Mouse (Mus musculus) heart, postnatal 14 days (tissue): ENCODE results near the gene Golga2. TPM values are rescaled to one million over a fixed set of nuclear protein-coding genes. Genes with fewer than 3 reads are reported as not detected.
A peak's percentile ranks its signal among the peaks of the same experiment; 100 is the strongest.

Experiments
- DNase-seq, 2 experiments: peaks; one replicate each; pipeline ENCODE4 v3.0.0; 2021 to 2022
- intact Hi-C: fragments of 180-260 bp; cut with DNase I; formaldehyde crosslinking; loops from one replicate; pipeline ENCODE4 v1.15.1; 2025
- total RNA-seq, 2 experiments: library from RNA; stranded (reverse); gene quantifications; 2 replicates each; pipeline ENCODE4 v1.2.3; 2021

Golga2 gene
- total RNA-seq, 2 experiments from 2014 or later: 67.9 to 70.5 TPM

GRCm38 (mm10) chr2:32312318-32312964 is 25.3 kb downstream of the Golga2 start:
- peak; percentile 79 to 84 for DNase-seq

GRCm38 (mm10) chr2:32314831-32315230 is 27.6 kb downstream of the Golga2 start:
- no peak for DNase-seq
- intact Hi-C loops: no loop called here

More at GRCm38 (mm10) chr2:32312318-32312964, 25.3 kb downstream of the Golga2 start:
- intact Hi-C loops: no loop called here

DNA sequence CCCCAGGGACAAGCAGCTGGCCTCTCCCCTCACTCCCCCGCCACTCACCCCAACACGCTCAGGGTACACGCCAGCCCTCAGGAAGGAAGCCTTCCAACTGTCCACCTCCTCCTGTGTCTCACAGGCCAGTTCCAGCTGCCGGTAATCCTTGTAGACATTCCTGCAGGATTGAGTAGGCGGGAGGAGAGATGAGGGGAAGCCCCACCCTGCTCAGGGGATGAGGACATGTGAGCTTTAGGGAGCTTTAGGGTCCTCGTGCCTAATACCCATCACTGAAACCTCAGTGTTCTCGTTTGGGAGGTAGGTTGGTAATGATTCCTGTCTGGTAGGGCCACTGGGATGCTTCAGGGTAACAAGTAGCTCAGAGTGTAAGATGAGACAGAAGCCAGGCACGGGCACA is 28.6 kb downstream of the Golga2 start:
- intact Hi-C loops: no loop called here

GRCm38 (mm10) chr2:32316887-32317656 is 29.9 kb downstream of the Golga2 start:
- DNase-seq: no peak
- intact Hi-C loops: no loop called here

More for the DNA sequence above, 28.6 kb downstream of the Golga2 start:
- peak; percentile 50 to 54 for DNase-seq

DNA sequence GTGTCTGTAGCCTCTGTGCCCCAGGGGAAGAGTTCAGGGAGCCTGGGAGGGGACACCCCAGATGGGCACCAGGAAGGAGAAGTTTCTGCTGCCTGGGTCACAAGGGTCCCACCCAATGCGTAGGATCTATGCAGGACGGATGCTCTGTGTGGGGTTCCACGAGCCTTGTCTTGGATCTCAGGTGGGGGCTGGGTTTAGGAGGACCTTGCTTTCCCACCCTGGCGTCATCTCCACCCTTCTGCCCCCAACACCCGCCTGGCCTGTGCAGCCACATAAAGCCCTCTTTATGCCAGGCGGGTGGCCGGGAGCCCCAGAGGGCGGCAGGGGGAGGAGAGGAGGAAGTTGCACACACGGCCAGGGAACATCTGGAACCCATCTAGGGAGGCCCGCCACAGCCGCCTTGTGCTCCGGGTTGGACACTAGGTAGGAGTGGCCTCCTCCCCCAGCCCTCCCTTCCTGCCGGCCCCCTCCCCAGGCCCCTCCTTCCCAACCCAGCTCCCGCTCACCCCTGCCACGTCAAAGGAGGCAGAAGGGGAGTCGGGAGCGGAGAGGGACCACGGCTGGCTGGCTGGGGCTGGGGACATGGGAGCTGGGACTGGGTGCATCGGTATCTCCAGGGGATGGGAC is 30.7 kb downstream of the Golga2 start:
- intact Hi-C loops: no loop called here
- peak; percentile 75 to 80 for DNase-seq

- intact Hi-C loops: no loop called here
- DNase-seq: no peak
Observed at GRCm38 (mm10) chr2:32318709-32319585, 31.8 kb downstream of the Golga2 start.

- intact Hi-C loops: no loop called here
- peak; percentile 59 to 63 for DNase-seq
Observed at GRCm38 (mm10) chr2:32319586-32320580, 32.7 kb downstream of the Golga2 start.

- intact Hi-C loops: no loop called here
- DNase-seq: no peak
Observed at GRCm38 (mm10) chr2:32320721-32321120, 33.5 kb downstream of the Golga2 start.

DNA sequence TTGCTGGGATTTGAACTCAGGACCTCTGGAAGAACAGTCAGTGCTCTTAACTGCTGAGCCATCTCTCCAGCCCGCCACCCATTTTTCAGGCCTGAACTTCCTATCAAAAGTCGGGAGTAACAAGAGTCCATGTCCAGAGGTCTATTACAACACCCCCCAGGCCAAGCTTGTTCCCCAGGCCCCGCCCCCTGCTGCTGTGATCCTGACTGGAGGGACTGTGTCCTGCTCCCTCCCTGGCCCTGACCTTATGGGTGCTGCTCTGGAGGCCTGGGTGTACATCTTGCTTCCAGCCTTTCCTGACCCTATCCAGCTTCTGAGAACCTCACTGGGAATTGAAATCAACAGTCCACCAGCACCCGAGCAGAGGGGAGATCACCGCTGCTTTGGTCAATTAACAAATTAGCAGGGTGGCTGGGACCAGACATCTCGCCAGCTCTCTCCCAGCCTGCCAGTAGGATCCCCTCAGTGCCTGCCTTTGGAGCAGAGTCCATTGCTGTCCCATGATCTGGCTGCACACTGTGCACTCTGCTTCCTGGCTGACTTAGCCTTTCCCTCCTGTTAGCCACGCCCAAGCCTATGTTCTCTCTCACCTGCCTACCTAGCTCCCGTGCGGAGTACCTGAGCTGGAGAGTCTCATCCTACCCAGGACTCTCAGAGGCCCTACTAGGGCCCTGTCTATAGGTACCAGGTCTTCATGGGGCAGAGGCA is 34.6 kb downstream of the Golga2 start:
- intact Hi-C loops: no loop called here
- DNase-seq: no peak

GRCm38 (mm10) chr2:32322754-32323741 is 35.9 kb downstream of the Golga2 start:
- intact Hi-C loops: no loop called here
- no peak for DNase-seq

DNA sequence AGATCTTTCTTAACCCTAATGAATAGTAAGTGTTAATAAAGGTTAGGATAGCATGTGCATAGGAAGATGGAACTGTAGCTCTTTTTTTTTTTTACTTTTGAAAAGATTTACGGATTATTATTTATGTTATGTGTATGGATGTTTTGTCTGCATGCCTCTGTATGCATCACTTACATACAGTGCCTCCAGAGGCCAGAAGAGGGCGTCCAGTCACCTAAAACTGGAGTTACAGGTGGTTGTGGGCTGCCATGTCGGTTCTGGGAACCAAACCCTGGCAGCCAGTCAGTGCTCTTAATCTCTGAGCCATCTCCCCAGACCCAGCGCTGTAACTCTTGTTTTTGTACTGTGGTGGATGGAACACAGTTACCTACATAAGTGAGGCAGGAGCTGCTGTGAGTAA is 37.1 kb downstream of the Golga2 start:
- intact Hi-C loops: no loop called here
- no peak for DNase-seq

GRCm38 (mm10) chr2:32325342-32325741 is 38.2 kb downstream of the Golga2 start:
- DNase-seq: no peak
- intact Hi-C loops: no loop called here

- no peak for DNase-seq
- intact Hi-C loops: no loop called here
Observed at GRCm38 (mm10) chr2:32327200-32327599, 40.0 kb downstream of the Golga2 start.

- DNase-seq: no peak
- intact Hi-C loops: no loop called here
Observed at GRCm38 (mm10) chr2:32328911-32329460, 41.8 kb downstream of the Golga2 start.

DNA sequence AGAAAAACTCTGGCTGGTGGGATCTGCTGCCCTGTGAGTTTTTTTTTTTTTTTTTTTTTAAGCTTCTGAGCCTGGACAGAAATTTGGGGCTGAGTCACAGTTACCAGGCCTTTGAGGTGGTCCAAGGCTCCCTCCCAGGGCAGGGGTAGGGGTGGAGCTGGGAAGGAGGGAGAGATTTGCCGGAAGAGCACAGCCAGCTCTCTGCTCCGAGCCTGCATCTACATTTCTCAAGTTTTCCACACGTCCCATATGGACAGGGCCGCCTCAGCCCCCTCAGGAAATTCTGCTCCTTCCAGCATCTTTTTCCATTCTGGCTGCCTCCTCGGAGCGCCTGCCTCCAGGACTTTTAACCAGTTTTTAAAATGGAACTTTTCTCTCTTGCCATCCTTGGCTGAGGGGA is 42.3 kb downstream of the Golga2 start:
- intact Hi-C loops: no loop called here

DNA sequence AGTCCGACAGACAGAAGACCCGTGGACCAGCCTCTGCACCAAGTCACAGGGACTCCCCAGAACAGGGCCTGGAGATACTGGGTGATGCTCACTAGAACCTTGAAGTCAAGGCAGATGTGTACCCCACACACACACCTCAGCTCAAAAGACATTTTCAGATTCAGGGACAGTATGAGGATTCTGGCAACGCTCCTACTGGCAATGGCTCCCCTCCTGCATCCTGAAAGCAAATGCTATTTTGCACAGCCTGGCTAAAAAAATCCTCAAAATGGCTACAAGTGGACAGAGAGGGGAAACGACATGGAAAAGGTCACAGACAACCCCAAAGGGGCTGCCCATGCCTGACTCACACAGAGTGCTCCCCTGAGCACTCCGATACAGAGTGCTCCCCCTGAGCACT is 45.0 kb downstream of the Golga2 start:
- intact Hi-C loops: no loop called here
- no peak for DNase-seq

More for the DNA sequence above, 42.3 kb downstream of the Golga2 start:
- no peak for DNase-seq

DNA sequence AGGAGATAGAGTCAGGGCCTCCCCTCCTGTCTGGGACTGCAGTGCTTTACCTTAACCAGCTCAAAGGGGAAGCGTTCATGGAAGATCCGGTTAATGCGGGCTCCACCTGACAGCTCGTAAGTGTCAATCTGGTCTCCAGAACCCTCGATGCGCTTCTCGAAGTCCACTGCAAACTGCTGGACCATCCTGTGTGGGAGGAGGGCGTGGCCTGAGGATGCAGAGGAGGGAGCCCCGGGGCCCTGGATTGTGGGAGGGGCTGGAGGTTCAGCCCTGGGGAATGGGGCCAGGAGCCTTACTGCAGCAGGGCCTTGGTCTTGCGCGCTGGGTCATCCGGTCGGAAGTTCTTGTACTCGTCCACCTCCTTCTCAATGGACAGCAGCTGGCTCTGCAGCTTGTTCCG is 48.7 kb downstream of the Golga2 start:
- intact Hi-C loops: no loop called here
- DNase-seq: no peak
